Mouse (Mus musculus) liver, postnatal 0 days (tissue): ENCODE measurements around the gene F3. TPM values are rescaled to one million over a fixed set of nuclear protein-coding genes. Genes with fewer than 3 reads are reported as not detected.

Experiments
- ATAC-seq: fragments of 200-750 bp; cut with Nextera tagmentation; 2 replicates; pipeline ENCODE4 v1.8.0; 2017; ENCODE audit warnings: mild to moderate bottlenecking, moderate library complexity
- DNase-seq: peaks from one replicate; pipeline ENCODE4 v3.0.0-alpha.2; 2016
- H3K27ac ChIP-seq: fragments of 300-500 bp; sonication (generic); 2 replicates; pipeline ENCODE4 v1.5.1; 2014; ENCODE audit warnings: antibody characterized with exemption, moderate library complexity, mild to moderate bottlenecking, low read depth
- H3K27me3 ChIP-seq: fragments of 300-500 bp; sonication (generic); 2 replicates; pipeline ENCODE4 v1.6.1; 2014; ENCODE audit warnings: low read length, control low read depth, mixed read lengths; ENCODE audit not compliant: insufficient read depth
- H3K36me3 ChIP-seq: fragments of 300-500 bp; sonication (generic); replicated peaks from 2 replicates; pipeline ENCODE4 v1.6.1; 2014; ENCODE audit warnings: mild to moderate bottlenecking, control low read depth, low read length, moderate library complexity, mixed read lengths; ENCODE audit not compliant: insufficient read depth
- H3K4me1 ChIP-seq: fragments of 300-500 bp; sonication (generic); 2 replicates; pipeline ENCODE4 v1.6.1; 2014; ENCODE audit warnings: antibody characterized with exemption, mild to moderate bottlenecking, control low read depth; ENCODE audit not compliant: insufficient read depth
- H3K4me2 ChIP-seq: fragments of 300-500 bp; sonication (generic); 2 replicates; pipeline ENCODE4 v1.6.1; 2014; ENCODE audit warnings: low read depth, mild to moderate bottlenecking, low read length, moderate library complexity, mixed read lengths
- H3K4me3 ChIP-seq: fragments of 300-500 bp; sonication (generic); 2 replicates; pipeline ENCODE4 v1.5.1; 2014; ENCODE audit warnings: low read depth, low read length
- H3K9ac ChIP-seq: fragments of 300-500 bp; sonication (generic); replicated peaks from 2 replicates; pipeline ENCODE4 v1.6.1; 2014; ENCODE audit warnings: mild to moderate bottlenecking, moderate library complexity
- H3K9me3 ChIP-seq: fragments of 300-500 bp; sonication (generic); 2 replicates; pipeline ENCODE4 v1.6.1; 2016; ENCODE audit warnings: mild to moderate bottlenecking, control low read depth, low read length, mixed read lengths
- CTCF ChIP-seq: sonication (generic); IDR thresholded peaks from 2 replicates; pipeline ENCODE4 v1.5.1; 2016; ENCODE audit warnings: antibody characterized with exemption, low read depth
- EP300 ChIP-seq: IDR thresholded peaks from 2 replicates; pipeline ENCODE4 v1.6.1; 2016; ENCODE audit warnings: antibody characterized with exemption, low read depth, mild to moderate bottlenecking
- WGBS: fragments of 180-500 bp; shearing (Covaris S2); extraction: QIAGEN DNeasy Blood & Tissue Kit; methylation state at CpG from one replicate; pipeline ENCODE4 v1.1.7; 2014; ENCODE audit not compliant: insufficient replicate concordance; 5-methylcytosine and 5-hydroxymethylcytosine counted together
- polyA plus RNA-seq: library from polyadenylated mRNA; unstranded; fragments of >200 nt; fragmentation: Nextera tagmentation; extraction: Ambion mirVana; gene quantifications from 2 replicates; pipeline ENCODE4 v1.2.1, GENCODE M21; 2015

The F3 gene
- 1.3 and 1.5 TPM in 2 replicates for polyA plus RNA-seq

- Histone ChIP-seq H3K4me3 (peak within 1 kb of the TSS; percentile 55), H3K9me3 (no peaks in the 10 kb centered on the region), H3K27me3 (peaks cover 10% of the 10 kb centered on the region; the same call in 1 of the 2 replicates), H3K4me1 (peaks cover 19% of the 10 kb centered on the region), H3K36me3 (no peaks in the 10 kb centered on the region), H3K9ac (peak within 1 kb of the TSS; percentile 65; the same call in 1 of the 2 replicates), H3K27ac (no peak within 1 kb of the TSS), H3K4me2 (peak within 1 kb of the TSS; percentile 74)
- ATAC-seq (peak; percentile 90), DNase-seq (peak; percentile 84)
- WGBS = 1% methylated on average over 65 of the region's 73 CpGs
- TF ChIP-seq EP300 (no peak), CTCF (peak; percentile 78)
These were observed at the start of gene F3 for GRCm38 (mm10) chr3:121722971-121723844. Gene F3, plus strand, starts transcription at chr3:121723537.

GRCm38 (mm10) chr3:121678935-121679334, 44.4 kb upstream of the F3 start:
- ATAC-seq (no peak), DNase-seq (no peak)
- no peaks in the 10 kb centered on the region for H3K27me3 ChIP-seq
- H3K27ac ChIP-seq = no peak overlapping the region
- no peak for TF ChIP-seq CTCF
- no peak for TF ChIP-seq EP300
- H3K36me3 ChIP-seq = no peaks in the 10 kb centered on the region
- WGBS = 57% methylated on average over 4 of the region's 4 CpGs
- H3K4me1 ChIP-seq = peaks cover 8% of the 10 kb centered on the region; the same call in 1 of the 2 replicates
- no peaks in the 10 kb centered on the region for H3K9me3 ChIP-seq
- H3K9ac ChIP-seq = no peak overlapping the region
- no peak overlapping the region for H3K4me2 ChIP-seq
- H3K4me3 ChIP-seq = no peak overlapping the region

- Histone ChIP-seq H3K9me3 (no peaks in the 10 kb centered on the region), H3K9ac (no peak overlapping the region), H3K4me3 (no peak overlapping the region), H3K4me1 (peaks cover 8% of the 10 kb centered on the region; the same call in 1 of the 2 replicates), H3K27ac (no peak overlapping the region), H3K4me2 (no peak overlapping the region), H3K36me3 (no peaks in the 10 kb centered on the region), H3K27me3 (no peaks in the 10 kb centered on the region)
- ATAC-seq (no peak), DNase-seq (no peak)
- TF ChIP-seq EP300 (no peak), CTCF (no peak)
- 75% methylated on average over 3 of the region's 3 CpGs for WGBS
These were observed 43.9 kb upstream of the F3 start for GRCm38 (mm10) chr3:121679443-121679842.

- no peaks in the 10 kb centered on the region for H3K9me3 ChIP-seq
- ATAC-seq = peak; percentile 78
- WGBS = 47% methylated on average over 3 of the region's 3 CpGs
- no peak overlapping the region for H3K4me2 ChIP-seq
- TF ChIP-seq EP300 (no peak), CTCF (no peak)
- no peak overlapping the region for H3K27ac ChIP-seq
- no peaks in the 10 kb centered on the region for H3K36me3 ChIP-seq
- DNase-seq = peak; percentile 42
- peaks cover 8% of the 10 kb centered on the region; the same call in 1 of the 2 replicates for H3K4me1 ChIP-seq
- no peak overlapping the region for H3K4me3 ChIP-seq
- no peak overlapping the region for H3K9ac ChIP-seq
- H3K27me3 ChIP-seq = no peaks in the 10 kb centered on the region
These were observed 43.1 kb upstream of the F3 start for GRCm38 (mm10) chr3:121680187-121680586.

- H3K36me3 ChIP-seq = no peaks in the 10 kb centered on the region
- H3K4me3 ChIP-seq = no peak overlapping the region
- TF ChIP-seq CTCF (no peak), EP300 (no peak)
- H3K4me2 ChIP-seq = no peak overlapping the region
- DNase-seq (no peak), ATAC-seq (no peak)
- no peaks in the 10 kb centered on the region for H3K9me3 ChIP-seq
- 65% methylated on average over 10 of the region's 10 CpGs for WGBS
- H3K27me3 ChIP-seq = no peaks in the 10 kb centered on the region
- H3K4me1 ChIP-seq = peaks cover 15% of the 10 kb centered on the region; the same call in 1 of the 2 replicates
- no peak overlapping the region for H3K9ac ChIP-seq
- no peak overlapping the region for H3K27ac ChIP-seq
These were observed 40.6 kb upstream of the F3 start for GRCm38 (mm10) chr3:121682439-121683411.
